Mouse (Mus musculus) left cerebral cortex, adult 8-10 months (tissue): ENCODE data around the gene Foxl1. TPM values are rescaled to one million over a fixed set of nuclear protein-coding genes. Genes with fewer than 3 reads are reported as not detected.

ENCODE experiments used
- DNase-seq, 2 experiments: peaks; one replicate each; pipeline ENCODE4 v3.0.0; 2022; ENCODE audit warnings: low spot score in 2 of 2
- microRNA-seq, 2 experiments: library from miRNA; unstranded; fragments of <30 nt; microRNA quantifications; one replicate each; pipeline ENCODE4 v1.2.0; 2022
- total RNA-seq, 4 experiments: library from RNA; stranded (reverse); gene quantifications; 2 replicates each; pipeline ENCODE4 v1.2.4; 2022

The Foxl1 gene
- total RNA-seq, 4 experiments from 2014 or later, result 0.13 to 0.34 (median 0.15) TPM

DNA sequence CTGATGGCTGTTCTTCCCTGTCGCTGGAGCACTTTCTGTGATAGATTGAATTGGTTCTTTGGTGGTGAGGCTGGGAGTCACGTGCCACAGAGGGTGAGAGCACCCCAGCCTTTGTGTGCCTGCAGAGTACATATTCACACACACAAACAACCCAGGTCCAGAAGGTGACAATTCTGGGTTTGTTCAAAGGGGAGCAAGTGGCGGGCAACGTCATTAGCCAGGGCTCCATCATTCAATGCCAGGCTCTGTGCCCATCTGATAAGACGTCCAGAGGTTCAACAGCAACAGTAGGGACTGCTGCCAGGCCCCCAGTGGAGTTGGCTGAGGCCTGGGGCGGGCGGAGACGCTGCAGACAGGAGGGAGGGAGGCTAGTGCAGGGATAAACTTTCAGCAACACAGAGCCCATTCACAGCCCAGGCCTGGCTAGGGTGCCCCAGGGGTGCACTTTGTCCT, 36.3 kb downstream of the Foxl1 start:
- no peak for DNase-seq

DNA sequence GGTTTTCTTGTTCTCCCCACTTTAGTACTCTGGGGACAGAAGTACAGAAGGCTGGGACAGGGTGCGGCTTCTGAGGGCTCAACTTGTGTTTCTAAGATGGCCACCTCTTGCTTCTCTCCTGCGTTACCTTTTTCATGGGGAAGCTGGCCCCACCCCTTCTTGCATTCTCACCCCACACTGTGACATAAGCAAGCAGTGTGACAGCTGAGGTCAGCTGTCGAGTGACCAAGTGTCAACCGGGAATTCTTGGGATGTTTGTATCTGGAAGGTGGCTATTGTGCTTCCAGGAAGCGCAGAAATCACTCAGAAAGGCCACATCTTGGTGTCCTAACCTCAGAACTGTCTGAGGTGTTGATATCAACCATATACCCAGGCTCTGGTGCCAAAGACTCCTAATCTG, 40.3 kb downstream of the Foxl1 start:
- DNase-seq, result no peak

DNA sequence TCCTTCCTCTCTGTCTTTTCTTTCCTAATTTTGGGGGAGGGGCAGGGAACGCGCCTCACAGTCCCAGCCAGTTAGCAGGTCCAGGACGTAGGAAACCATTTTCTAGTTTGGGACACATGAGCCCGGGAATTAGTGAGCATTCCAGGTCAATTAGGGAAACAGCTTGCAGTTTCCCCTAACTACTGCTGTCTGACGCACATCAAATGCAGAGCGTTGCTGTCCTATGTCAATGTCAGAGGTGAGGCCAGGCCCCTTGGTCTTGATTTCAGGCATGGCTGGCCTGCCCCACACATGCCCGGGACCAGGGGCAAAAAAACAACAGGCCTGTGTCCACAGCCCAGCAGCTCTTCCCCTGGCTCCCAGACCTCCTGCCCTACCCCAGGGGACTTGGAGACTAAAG, 42.4 kb downstream of the Foxl1 start:
- no peak for DNase-seq

DNA sequence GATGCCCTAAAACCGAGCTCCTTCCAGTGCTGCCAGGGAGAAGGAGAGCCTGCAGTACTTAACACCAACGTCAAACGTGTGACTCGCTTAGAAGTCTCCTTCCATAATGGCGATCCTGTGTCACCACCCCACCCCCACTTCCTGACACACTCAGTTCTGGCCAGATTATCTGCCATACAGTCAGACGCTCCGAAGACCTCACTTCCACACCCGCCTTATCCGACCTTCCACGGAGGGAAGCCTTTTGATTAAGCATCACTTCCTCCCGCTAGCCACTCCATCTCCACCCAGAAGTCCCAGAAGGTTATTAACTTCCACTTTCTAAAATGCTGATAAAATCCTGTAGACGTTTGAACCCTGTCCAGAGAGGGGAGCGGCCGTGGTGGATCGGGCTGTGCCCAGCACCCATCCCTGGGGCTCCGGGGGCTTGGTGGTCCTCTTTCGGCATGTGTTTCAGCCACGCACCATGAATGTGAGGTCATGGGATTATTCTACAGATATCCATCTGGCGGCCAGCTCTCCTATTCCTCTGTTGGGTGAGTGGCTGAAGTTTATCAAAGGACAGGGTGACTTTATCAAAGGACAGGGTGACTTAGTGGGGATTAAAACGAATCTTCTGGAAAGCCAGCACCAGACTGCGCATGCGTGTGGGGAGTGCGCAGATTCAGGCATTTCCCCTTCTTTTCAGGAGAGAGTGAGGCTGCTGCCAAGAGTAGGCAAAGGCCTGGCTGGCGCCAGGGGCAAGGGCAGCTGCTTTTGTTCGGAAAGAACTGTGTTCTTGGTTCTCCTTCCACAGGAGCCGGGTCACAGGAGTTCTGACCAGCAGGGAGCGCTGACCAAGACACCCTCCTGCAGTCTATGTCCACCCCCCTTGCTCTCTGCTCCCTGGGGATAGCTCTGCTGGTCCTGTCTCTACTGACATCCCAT, 43.1 kb downstream of the Foxl1 start:
- peak; percentile 9 to 14 for DNase-seq

DNA sequence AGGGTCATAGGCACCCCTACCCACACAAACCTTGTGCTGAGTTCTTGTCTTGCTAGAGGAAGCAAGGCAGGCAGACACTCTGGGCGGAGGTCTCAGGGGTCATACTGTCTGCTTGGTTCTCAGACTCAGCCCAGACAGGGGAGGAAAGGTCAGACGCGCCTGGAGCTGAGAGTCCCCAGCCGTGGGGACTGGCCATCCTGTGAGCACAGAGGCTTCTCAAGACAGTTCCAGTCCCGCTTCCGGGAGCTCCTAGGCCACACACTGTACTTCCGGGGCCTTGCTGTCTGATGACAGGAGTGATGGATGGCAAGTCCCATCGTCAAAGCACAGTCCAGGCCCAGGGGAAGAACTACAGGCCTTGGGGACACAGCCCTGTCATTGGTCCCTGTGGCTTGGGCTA, 44.8 kb downstream of the Foxl1 start:
- DNase-seq, result no peak

DNA sequence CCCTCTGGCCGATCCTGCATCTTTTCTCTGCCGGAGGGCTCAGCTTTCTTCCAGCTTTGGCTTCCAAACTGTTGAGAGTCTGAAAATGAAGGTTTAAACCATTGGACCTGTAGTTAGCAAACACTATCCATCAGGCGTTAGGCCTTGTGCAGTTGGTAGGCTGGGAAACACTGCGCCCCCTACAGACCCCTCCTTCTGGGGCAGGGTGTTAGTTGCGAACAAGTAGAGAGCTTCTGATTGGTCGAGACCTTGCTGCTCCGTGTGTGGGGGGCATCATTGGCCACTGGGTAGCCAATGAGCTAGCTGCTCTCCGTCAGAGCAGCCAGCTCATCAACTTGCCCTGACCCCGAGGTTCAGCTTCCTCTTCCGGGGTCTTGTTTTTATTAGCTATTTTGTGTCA, 46.4 kb downstream of the Foxl1 start:
- no peak for DNase-seq

DNA sequence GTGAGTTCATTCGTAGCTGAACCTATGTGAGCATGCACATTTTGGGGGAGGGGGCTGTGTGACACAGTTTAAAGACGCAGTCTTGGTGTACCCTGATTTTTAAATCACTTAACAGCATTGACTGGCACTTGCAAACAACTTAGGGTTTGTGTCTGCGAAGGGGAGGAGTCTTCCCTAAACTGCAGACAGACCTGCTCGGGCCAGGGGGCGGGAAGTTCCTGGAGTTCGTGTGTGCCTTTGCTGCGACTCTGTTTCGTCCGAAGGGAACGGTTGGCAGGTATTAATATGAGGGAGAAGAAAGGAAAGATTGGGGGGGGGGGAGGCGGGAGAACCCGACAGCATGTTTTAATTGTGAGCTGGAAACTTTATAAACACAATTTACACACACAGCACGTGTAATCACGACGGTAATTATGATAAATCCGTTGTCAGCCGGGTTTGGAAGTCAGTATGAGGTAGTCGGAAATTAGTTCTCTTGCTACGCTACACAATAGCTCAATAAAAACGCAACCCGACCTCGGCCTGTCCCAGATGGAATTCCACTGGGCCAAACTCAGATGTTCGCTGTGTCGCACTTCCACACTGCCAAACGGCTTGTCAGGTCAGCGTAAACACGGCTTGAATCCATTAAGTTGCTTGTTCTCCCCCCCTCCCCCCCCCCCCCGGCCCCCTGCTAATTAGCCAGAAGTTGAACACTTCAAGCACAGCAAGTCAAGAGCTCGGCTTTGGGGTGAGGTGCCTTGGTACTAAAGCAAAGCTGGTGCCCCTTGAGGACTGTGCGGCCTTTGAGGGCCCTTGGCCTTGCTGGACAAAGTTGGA, 47.2 kb downstream of the Foxl1 start:
- no peak for DNase-seq

DNA sequence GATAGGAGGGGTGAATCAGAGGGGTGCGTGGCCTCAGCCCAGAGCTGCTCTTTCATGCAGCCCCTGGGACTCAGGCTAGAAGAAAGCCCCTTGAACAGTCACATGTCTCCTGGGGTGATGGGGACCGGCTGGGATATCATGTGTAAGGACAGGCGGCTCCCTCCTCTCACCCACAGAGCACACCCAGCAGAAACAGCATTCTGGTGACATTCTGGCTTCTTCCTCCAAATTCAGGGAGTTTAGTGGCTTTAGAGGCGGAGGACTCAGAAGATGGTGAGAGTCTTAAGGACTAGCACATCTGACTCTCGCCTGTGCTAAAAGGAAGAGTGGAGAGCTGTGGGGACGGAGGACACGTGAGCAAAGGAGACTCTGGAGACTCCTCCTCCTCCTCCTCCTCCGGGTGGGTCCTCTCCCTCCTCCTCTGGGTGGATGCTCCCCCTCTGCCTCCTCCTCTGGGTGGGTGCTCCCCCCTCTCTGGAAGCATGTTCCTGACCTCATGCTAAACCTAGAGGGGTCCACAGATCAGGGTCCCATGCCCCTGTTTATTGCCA, 47.9 kb downstream of the Foxl1 start:
- DNase-seq, result no peak

DNA sequence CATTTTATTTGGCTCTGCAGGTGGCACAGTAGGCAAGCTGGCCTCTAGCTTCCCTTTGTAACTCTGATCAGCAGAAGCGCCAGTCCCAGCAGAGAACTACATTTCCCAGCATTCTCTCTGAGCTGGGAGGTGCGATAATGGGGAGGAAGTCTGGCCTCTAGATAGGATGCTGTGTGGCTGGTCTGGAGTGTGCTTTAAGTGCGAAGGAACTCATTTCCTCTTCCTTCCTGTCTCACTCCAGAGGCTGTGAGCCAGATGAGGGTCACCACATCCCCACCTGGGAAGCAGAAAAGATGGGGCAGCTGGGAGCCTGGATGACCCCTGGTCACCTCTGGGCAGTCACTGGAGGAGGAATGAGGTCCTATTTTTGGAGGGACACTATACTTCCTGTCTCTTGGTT, 48.6 kb downstream of the Foxl1 start:
- no peak for DNase-seq

Small RNA genes within 50 kb of the gene (microRNA-seq; reads per million reads assigned to microRNA genes)
- gene Gm27530, result 0 reads per million in 2 experiments

Other genes starting within 250 kb of the Foxl1 start
- gene Foxf1, start 43.6 kb upstream of the Foxl1 start, total RNA-seq, result 1 to 10 TPM in 2 of 4 experiments, under 1 TPM in 2; 0.54 to 1.6 (median 0.84) TPM
- 10 to 100 TPM; 33.9 to 43.3 (median 41.4) TPM for gene Mthfsd, start 19.5 kb upstream of the Foxl1 start, total RNA-seq
- 1 to 10 TPM; 1.2 to 2.2 (median 1.9) TPM for gene Foxc2, start 11.8 kb upstream of the Foxl1 start, total RNA-seq